Mouse (Mus musculus): ENCODE measurements at regions not wholly inside any gene's neighbourhood (a gene's known extent, or its start where the extent isn't known, plus 50 kb on each side); places are given as distances from the start of the nearest gene placed in this dataset.

- no peaks in the 10 kb centered on the region for H3K27me3 ChIP-seq (ENCODE audit: control insufficient read depth in 1 of 2, insufficient read depth in 2 of 2, low read length in 2 of 2)
- no peak overlapping the region for H3K4me3 ChIP-seq (ENCODE audit: control insufficient read depth in 1 of 2, insufficient read depth in 1 of 2, low read depth in 2 of 2, low read length in 2 of 2)
- no peak overlapping the region for H3K27ac ChIP-seq (ENCODE audit: control insufficient read depth, low read depth, low read length)
- no peak for TF ChIP-seq POLR2AphosphoS2 (IDR thresholded peaks at IDR 0.05; ENCODE audit: low read length)
- no peak for TF ChIP-seq MAZ (IDR thresholded peaks at IDR 0.05; ENCODE audit: low read depth, low read length)
- TF ChIP-seq RAD21 (IDR thresholded peaks at IDR 0.05; ENCODE audit: low read depth, low read length), result no peak
- no peak for TF ChIP-seq NRF1 (IDR thresholded peaks at IDR 0.05; ENCODE audit: insufficient read depth, low read depth, low read length, poor library complexity, severe bottlenecking)
- TF ChIP-seq EP300 (IDR thresholded peaks at IDR 0.05; ENCODE audit: low read depth in 1 of 2, low read length in 2 of 2), result no peak
- TF ChIP-seq ZC3H11A (IDR thresholded peaks at IDR 0.05; ENCODE audit: low read depth, low read length), result no peak
- no peak for TF ChIP-seq ETS1 (IDR thresholded peaks at IDR 0.05; ENCODE audit: low read depth, low read length)
- no peak for TF ChIP-seq HCFC1 (IDR thresholded peaks at IDR 0.05; ENCODE audit: low read depth, low read length)
- no peak for TF ChIP-seq JUND (IDR thresholded peaks at IDR 0.05; ENCODE audit: low read depth, low read length)
- no peak for TF ChIP-seq MYC (IDR thresholded peaks at IDR 0.05; ENCODE audit: low read depth, low read length)
- TF ChIP-seq GABPA (IDR thresholded peaks at IDR 0.05; ENCODE audit: low read depth, low read length), result no peak
- no peak for TF ChIP-seq E2F4 (IDR thresholded peaks at IDR 0.05; ENCODE audit: borderline replicate concordance, low read depth, low read length)
- TF ChIP-seq MEF2A (IDR thresholded peaks at IDR 0.05; ENCODE audit: extremely low read depth, insufficient replicate concordance, low read depth, low read length, poor library complexity, severe bottlenecking), result no peak
- TF ChIP-seq USF1 (IDR thresholded peaks at IDR 0.05; ENCODE audit: low read depth, low read length), result no peak
- TF ChIP-seq ZKSCAN1 (IDR thresholded peaks at IDR 0.05; ENCODE audit: low read depth, low read length), result no peak
- no peak for TF ChIP-seq TAL1 (IDR thresholded peaks at IDR 0.05; ENCODE audit: low read length)
- TF ChIP-seq MAFK (IDR thresholded peaks at IDR 0.05; ENCODE audit: borderline replicate concordance, low read depth, low read length), result no peak
- no peak for TF ChIP-seq POLR2A (IDR thresholded peaks at IDR 0.05; ENCODE audit: control insufficient read depth in 1 of 2, insufficient read depth in 1 of 2, low read depth in 1 of 2, low read length in 2 of 2, poor library complexity in 1 of 2)
- TF ChIP-seq CHD1 (IDR thresholded peaks at IDR 0.05; ENCODE audit: low read depth, low read length), result no peak
- no peaks in the 10 kb centered on the region for H3K36me3 ChIP-seq (ENCODE audit: control insufficient read depth in 1 of 2, insufficient read depth in 2 of 2, low read length in 2 of 2)
- H3K79me2 ChIP-seq (ENCODE audit: control insufficient read depth, insufficient read depth, low read length, poor library complexity), result no peaks in the 10 kb centered on the region
- no peak for DNase-seq (ENCODE audit: low read depth, low spot score)
- no peaks in the 10 kb centered on the region for H3K4me1 ChIP-seq (ENCODE audit: control insufficient read depth in 1 of 2, insufficient read depth in 2 of 2, low read length in 2 of 2)
- no peaks in the 10 kb centered on the region for H3K9me3 ChIP-seq (replicated peaks; ENCODE audit: insufficient read depth, low read length)
- H3K9ac ChIP-seq (ENCODE audit: control insufficient read depth, low read depth, low read length, poor library complexity, severe bottlenecking), result no peak overlapping the region
These were observed 194.7 kb upstream of the Gm10306 start for GRCm38 (mm10) chr4:94361528-94362217.

GRCm38 (mm10) chr4:94365375-94365774, 191.0 kb upstream of the Gm10306 start:
- Histone ChIP-seq H3K4me3 (ENCODE audit: control insufficient read depth in 1 of 2, insufficient read depth in 1 of 2, low read depth in 2 of 2, low read length in 2 of 2) (no peak overlapping the region), H3K36me3 (ENCODE audit: control insufficient read depth in 1 of 2, insufficient read depth in 2 of 2, low read length in 2 of 2) (no peaks in the 10 kb centered on the region), H3K79me2 (ENCODE audit: control insufficient read depth, insufficient read depth, low read length, poor library complexity) (no peaks in the 10 kb centered on the region), H3K9ac (ENCODE audit: control insufficient read depth, low read depth, low read length, poor library complexity, severe bottlenecking) (no peak overlapping the region), H3K4me1 (ENCODE audit: control insufficient read depth in 1 of 2, insufficient read depth in 2 of 2, low read length in 2 of 2) (no peaks in the 10 kb centered on the region), H3K9me3 (replicated peaks; ENCODE audit: insufficient read depth, low read length) (no peaks in the 10 kb centered on the region), H3K27ac (ENCODE audit: control insufficient read depth, low read depth, low read length) (no peak overlapping the region), H3K27me3 (ENCODE audit: control insufficient read depth in 1 of 2, insufficient read depth in 2 of 2, low read length in 2 of 2) (no peaks in the 10 kb centered on the region)
- TF ChIP-seq JUND (IDR thresholded peaks at IDR 0.05; ENCODE audit: low read depth, low read length) (no peak), GATA1 (IDR thresholded peaks at IDR 0.05; ENCODE audit: low read depth, low read length) (no peak)
- no peak for DNase-seq (ENCODE audit: low read depth, low spot score)
